Mouse (Mus musculus) myocyte (in vitro differentiated cells): Measurements from ENCODE around the gene Cars2. TPM values are rescaled to one million over a fixed set of nuclear protein-coding genes. Genes with fewer than 3 reads are reported as not detected.

Source experiments
- H3K27me3 ChIP-seq: one replicate; pipeline ENCODE4 v1.6.1; 2011; ENCODE audit not compliant: control insufficient read depth, insufficient read depth, insufficient read length
- H3K36me3 ChIP-seq: one replicate; pipeline ENCODE4 v1.6.1; 2011; ENCODE audit not compliant: control insufficient read depth, insufficient read depth
- H3K4me2 ChIP-seq: one replicate; pipeline ENCODE4 v1.6.1; 2011; ENCODE audit warnings: low read depth, control low read depth
- H3K4me3 ChIP-seq: one replicate; pipeline ENCODE4 v1.5.1; 2011; ENCODE audit warnings: mild to moderate bottlenecking, control low read depth, moderate library complexity
- H3K79me2 ChIP-seq: one replicate; pipeline ENCODE4 v1.6.1; 2011; ENCODE audit not compliant: control insufficient read depth, insufficient read depth
- H3ac ChIP-seq: one replicate; pipeline ENCODE4 v1.6.1; 2011; ENCODE audit not compliant: control insufficient read depth, insufficient read length
- CEBPB ChIP-seq: IDR thresholded peaks from 2 replicates; pipeline ENCODE4 v1.6.1; 2011; ENCODE audit warnings: mild to moderate bottlenecking, moderate library complexity; ENCODE audit not compliant: poor library complexity, insufficient read depth, severe bottlenecking
- E2F4 ChIP-seq: IDR thresholded peaks from one replicate; pipeline ENCODE4 v1.6.1; 2011; ENCODE audit warnings: mild to moderate bottlenecking, control low read depth, moderate library complexity; ENCODE audit not compliant: insufficient read depth
- MAX ChIP-seq: IDR thresholded peaks from one replicate; pipeline ENCODE4 v1.6.1; 2011; ENCODE audit warnings: low read depth, mild to moderate bottlenecking, control low read depth
- MYOD1 ChIP-seq, 3 experiments: IDR thresholded peaks; one replicate each; pipeline ENCODE4 v1.6.1; 2011; ENCODE audit warnings: control low read depth in 2 of 3, low read depth in 2 of 3, mild to moderate bottlenecking in 2 of 3, moderate library complexity in 1 of 3; ENCODE audit not compliant: insufficient read length in 2 of 3, control insufficient read depth in 1 of 3
- MYOG ChIP-seq, 3 experiments: IDR thresholded peaks; one replicate each; pipeline ENCODE4 v1.6.1; 2011; ENCODE audit warnings: control low read depth in 2 of 3, low read depth in 2 of 3, mild to moderate bottlenecking in 2 of 3; ENCODE audit not compliant: insufficient read length in 2 of 3, control insufficient read depth in 1 of 3, insufficient read depth in 1 of 3
- POLR2A ChIP-seq: IDR thresholded peaks from one replicate; pipeline ENCODE4 v1.6.1; 2011; ENCODE audit warnings: low read depth, mild to moderate bottlenecking, control low read depth, moderate library complexity; ENCODE audit not compliant: insufficient read length
- POLR2AphosphoS2 ChIP-seq: IDR thresholded peaks from one replicate; pipeline ENCODE4 v1.6.1; 2011; ENCODE audit warnings: low read depth, control low read depth; ENCODE audit not compliant: insufficient read length
- REST ChIP-seq: IDR thresholded peaks from one replicate; pipeline ENCODE4 v1.6.1; 2011; ENCODE audit warnings: mild to moderate bottlenecking, control low read depth, moderate library complexity; ENCODE audit not compliant: insufficient read depth, insufficient read length
- SRF ChIP-seq: IDR thresholded peaks from one replicate; pipeline ENCODE4 v1.6.1; 2011; ENCODE audit warnings: low read depth; ENCODE audit not compliant: control insufficient read depth, insufficient read length
- TCF12 ChIP-seq: IDR thresholded peaks from one replicate; pipeline ENCODE4 v1.6.1; 2011; ENCODE audit warnings: mild to moderate bottlenecking, control low read depth; ENCODE audit not compliant: poor library complexity, insufficient read depth, severe bottlenecking
- TCF3 ChIP-seq: IDR thresholded peaks from one replicate; pipeline ENCODE4 v1.6.1; 2011; ENCODE audit warnings: low read depth, control low read depth; ENCODE audit not compliant: insufficient read length
- USF1 ChIP-seq: IDR thresholded peaks from one replicate; pipeline ENCODE4 v1.6.1; 2011; ENCODE audit warnings: low read depth, mild to moderate bottlenecking, control low read depth, moderate library complexity
- polyA plus RNA-seq: library from polyadenylated mRNA; unstranded; fragments of >200 nt; fragmentation: generic; extraction: Trizol; gene quantifications from one replicate; pipeline ENCODE4 v1.2.1, GENCODE M21; 2012; ENCODE audit warnings: missing spikeins

Cars2 gene
- polyA plus RNA-seq, 1 experiment = 14.4 TPM

GRCm38 (mm10) chr8:11506802-11507201 lies 43.8 kb downstream of the Cars2 start:
- Histone ChIP-seq H3K4me2 (no peak overlapping the region), H3K36me3 (peaks cover 41% of the 10 kb centered on the region), H3K4me3 (no peak overlapping the region), H3K79me2 (no peaks in the 10 kb centered on the region), H3ac (no peak overlapping the region), H3K27me3 (no peaks in the 10 kb centered on the region)
- TF ChIP-seq CEBPB = no peak
- TF ChIP-seq MAX = no peak
- TF ChIP-seq SRF = no peak
- TF ChIP-seq TCF12 = no peak
- no peak for TF ChIP-seq REST
- no peak for TF ChIP-seq POLR2A
- TF ChIP-seq USF1 = no peak
- TF ChIP-seq TCF3 = no peak
- TF ChIP-seq MYOG (IDR thresholded peaks at IDR 0.05; ENCODE audit: control insufficient read depth in 1 of 3, insufficient read depth in 1 of 3, insufficient read length in 2 of 3, low read depth in 2 of 3) = no peak
- TF ChIP-seq MYOD1 (IDR thresholded peaks at IDR 0.05; ENCODE audit: control insufficient read depth in 1 of 3, insufficient read length in 2 of 3, low read depth in 2 of 3) = no peak
- no peak for TF ChIP-seq E2F4
- no peak for TF ChIP-seq POLR2AphosphoS2

- Histone ChIP-seq H3K27me3 (no peaks in the 10 kb centered on the region), H3K36me3 (peaks cover 36% of the 10 kb centered on the region), H3ac (no peak overlapping the region), H3K79me2 (peaks cover 7% of the 10 kb centered on the region), H3K4me2 (no peak overlapping the region), H3K4me3 (no peak overlapping the region)
- TF ChIP-seq E2F4 = no peak
- TF ChIP-seq POLR2A = no peak
- TF ChIP-seq USF1 = no peak
- no peak for TF ChIP-seq REST
- TF ChIP-seq MAX = no peak
- TF ChIP-seq TCF12 = no peak
- TF ChIP-seq SRF = no peak
- no peak for TF ChIP-seq POLR2AphosphoS2
- no peak for TF ChIP-seq MYOD1 (IDR thresholded peaks at IDR 0.05; ENCODE audit: control insufficient read depth in 1 of 3, insufficient read length in 2 of 3, low read depth in 2 of 3)
- no peak for TF ChIP-seq MYOG (IDR thresholded peaks at IDR 0.05; ENCODE audit: control insufficient read depth in 1 of 3, insufficient read depth in 1 of 3, insufficient read length in 2 of 3, low read depth in 2 of 3)
- TF ChIP-seq TCF3 = no peak
- no peak for TF ChIP-seq CEBPB
Observed at GRCm38 (mm10) chr8:11506074-11506473, 44.5 kb downstream of the Cars2 start.

DNA sequence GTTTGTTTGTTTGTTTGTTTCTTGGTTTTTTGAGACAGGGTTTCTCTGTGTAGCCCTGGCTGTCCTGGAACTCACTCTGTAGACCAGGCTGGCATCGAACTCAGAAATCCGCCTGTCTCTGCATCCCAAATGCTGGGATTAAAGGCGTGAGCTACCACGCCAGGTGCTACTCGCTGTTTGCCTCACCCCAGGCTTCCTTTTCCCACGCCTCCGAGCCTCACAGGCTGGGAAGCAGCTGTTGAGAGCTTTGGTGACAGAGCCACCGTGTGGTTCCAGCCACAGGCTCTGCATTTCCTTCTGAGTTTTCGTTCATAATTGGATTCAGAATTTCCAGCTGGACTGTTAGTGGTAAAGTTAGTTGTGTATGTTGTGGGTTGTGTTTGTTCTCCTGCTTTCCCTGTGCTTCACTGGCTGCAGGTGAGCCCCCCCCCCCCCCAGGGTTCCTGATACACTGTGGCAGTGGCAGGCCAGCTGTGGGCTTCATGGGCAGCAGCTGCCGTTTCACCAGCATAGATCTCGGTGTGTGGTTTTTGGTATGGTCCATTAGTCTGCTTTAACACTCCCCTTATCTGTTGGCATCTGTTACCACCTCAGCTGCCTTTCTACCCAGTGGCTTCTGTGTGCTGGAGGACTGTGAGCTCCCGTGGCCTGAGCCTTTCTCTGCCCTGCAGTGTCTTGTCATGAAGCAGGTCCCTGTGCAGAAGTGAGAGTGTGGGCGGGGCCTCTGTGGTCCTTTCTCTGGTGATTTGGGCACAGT lies 46.9 kb downstream of the Cars2 start:
- H3K79me2 ChIP-seq = peaks cover 27% of the 10 kb centered on the region
- peaks cover 20% of the 10 kb centered on the region for H3K36me3 ChIP-seq
- H3K4me2 ChIP-seq = no peak overlapping the region
- H3K27me3 ChIP-seq = no peaks in the 10 kb centered on the region
- TF ChIP-seq USF1 (no peak), TCF3 (peak; percentile 67), MYOD1 (IDR thresholded peaks at IDR 0.05; ENCODE audit: control insufficient read depth in 1 of 3, insufficient read length in 2 of 3, low read depth in 2 of 3) (peak in 2 of 3 experiments; percentile 86 to 87), MYOG (IDR thresholded peaks at IDR 0.05; ENCODE audit: control insufficient read depth in 1 of 3, insufficient read depth in 1 of 3, insufficient read length in 2 of 3, low read depth in 2 of 3) (peak; percentile 54 to 87 (median 73)), E2F4 (no peak), REST (no peak), TCF12 (peak; percentile 22)
- H3ac ChIP-seq = no peak overlapping the region
- H3K4me3 ChIP-seq = no peak overlapping the region

DNA sequence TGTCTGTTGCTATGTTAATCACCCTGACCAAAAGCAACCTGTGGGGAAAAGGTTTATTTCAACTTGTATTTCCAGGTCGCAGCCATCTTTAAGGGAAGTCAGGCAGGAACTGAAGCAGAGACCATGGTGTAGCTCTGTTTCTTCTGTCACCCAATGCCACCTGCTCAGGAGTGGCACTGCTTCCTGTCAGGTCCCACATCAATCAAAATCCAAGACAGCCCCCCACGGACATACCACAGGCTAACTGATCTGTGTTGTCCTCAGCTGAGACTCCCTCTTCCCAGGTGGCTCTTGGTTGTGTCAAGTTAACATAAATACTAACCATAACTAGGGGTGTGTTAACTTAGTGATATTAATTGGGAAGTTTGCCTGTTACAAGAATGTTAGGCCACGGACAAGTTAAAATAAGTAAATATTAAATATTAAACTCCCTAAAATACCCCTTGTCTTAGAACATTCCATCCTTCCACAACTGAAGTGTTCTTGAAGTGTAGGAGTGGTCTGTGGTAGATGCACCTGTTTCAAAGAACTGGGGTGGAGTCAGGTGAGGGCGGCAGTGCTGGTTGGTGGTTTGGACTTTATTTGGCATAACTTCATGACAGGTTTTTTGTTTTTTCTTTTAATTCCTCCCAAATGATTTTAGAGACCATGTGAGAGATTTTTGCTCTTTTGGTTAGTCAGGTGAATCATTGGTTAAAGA lies 51.6 kb downstream of the Cars2 start:
- TF ChIP-seq MYOG (IDR thresholded peaks at IDR 0.05; ENCODE audit: control insufficient read depth in 1 of 3, insufficient read depth in 1 of 3, insufficient read length in 2 of 3, low read depth in 2 of 3) (no peak), POLR2AphosphoS2 (no peak), REST (no peak), SRF (no peak), TCF3 (no peak), MAX (no peak), CEBPB (no peak)
- H3K4me3 ChIP-seq = no peak overlapping the region
- H3K27me3 ChIP-seq = no peaks in the 10 kb centered on the region
- H3K79me2 ChIP-seq = peaks cover 39% of the 10 kb centered on the region
- peaks cover 7% of the 10 kb centered on the region for H3K36me3 ChIP-seq
- no peak overlapping the region for H3ac ChIP-seq
- H3K4me2 ChIP-seq = peak overlapping the region; percentile 93
